Mouse (Mus musculus) olfactory bulb, adult 2 months (tissue): ENCODE results near the gene Tcl1b3.

Experiments
- CTCF ChIP-seq: fragments of 200-500 bp; IDR thresholded peaks from 2 replicates; pipeline ENCODE4 v1.5.1; 2012; ENCODE audit warnings: low read depth, mild to moderate bottlenecking, low read length, moderate library complexity; ENCODE audit not compliant: insufficient read depth
- POLR2A ChIP-seq: fragments of 200-500 bp; IDR thresholded peaks from 2 replicates; pipeline ENCODE4 v1.6.1; 2012; ENCODE audit warnings: mild to moderate bottlenecking, low read depth, low read length, moderate library complexity; ENCODE audit not compliant: insufficient read depth

- no peak for TF ChIP-seq CTCF
- no peak for TF ChIP-seq POLR2A
Measured at GRCm38 (mm10) chr12:105143096-105143495, 47.7 kb upstream of the Tcl1b3 start.
